Mouse (Mus musculus): ENCODE data around the gene Slc2a5. TPM values are rescaled to one million over a fixed set of nuclear protein-coding genes. Genes with fewer than 3 reads are reported as not detected.

The Slc2a5 gene
- polyA plus RNA-seq, 1 experiment from 2014 or later, result 8.1 TPM

- ATAC-seq (replicated peaks; ENCODE audit: low FRiP score, low read depth) (no peak), DNase-seq (ENCODE audit: low spot score) (no peak)
- no peaks in the 10 kb centered on the region for H3K4me1 ChIP-seq (replicated peaks; ENCODE audit: insufficient read depth, low read length)
- H3K27ac ChIP-seq, result no peak overlapping the region
- H3K9ac ChIP-seq (ENCODE audit: low read depth, low read length), result no peak overlapping the region
- H3K4me3 ChIP-seq (replicated peaks; ENCODE audit: low read depth, low read length), result no peak overlapping the region
- H3K9me3 ChIP-seq (replicated peaks; ENCODE audit: low read length), result no peaks in the 10 kb centered on the region
- H3K36me3 ChIP-seq (ENCODE audit: insufficient read depth, low read length), result no peaks in the 10 kb centered on the region
- H3K4me2 ChIP-seq (ENCODE audit: low read length), result no peak overlapping the region
- TF ChIP-seq CTCF (IDR thresholded peaks at IDR 0.05; ENCODE audit: low read depth), result no peak
- no peaks in the 10 kb centered on the region for H3K27me3 ChIP-seq (ENCODE audit: insufficient read depth, low read length)
- 78% methylated on average over 2 of the region's 2 CpGs for WGBS
These were observed 40.4 kb upstream of the Slc2a5 start for GRCm38 (mm10) chr4:150078646-150079045.

GRCm38 (mm10) chr4:150079244-150079643 lies 39.8 kb upstream of the Slc2a5 start:
- no peaks in the 10 kb centered on the region for H3K36me3 ChIP-seq (ENCODE audit: insufficient read depth, low read length)
- no peak for ATAC-seq (replicated peaks; ENCODE audit: low FRiP score, low read depth)
- DNase-seq (ENCODE audit: low spot score), result no peak
- H3K9me3 ChIP-seq (replicated peaks; ENCODE audit: low read length), result no peaks in the 10 kb centered on the region
- no peak overlapping the region for H3K4me2 ChIP-seq (ENCODE audit: low read length)
- 73% methylated on average over 7 of the region's 7 CpGs for WGBS
- H3K4me1 ChIP-seq (replicated peaks; ENCODE audit: insufficient read depth, low read length), result no peaks in the 10 kb centered on the region
- H3K27me3 ChIP-seq (ENCODE audit: insufficient read depth, low read length), result no peaks in the 10 kb centered on the region
- no peak overlapping the region for H3K4me3 ChIP-seq (replicated peaks; ENCODE audit: low read depth, low read length)
- no peak for TF ChIP-seq CTCF (IDR thresholded peaks at IDR 0.05; ENCODE audit: low read depth)
- no peak overlapping the region for H3K9ac ChIP-seq (ENCODE audit: low read depth, low read length)
- no peak overlapping the region for H3K27ac ChIP-seq

- DNase-seq (ENCODE audit: low spot score), result peak; percentile 79
These were observed 38.6 kb upstream of the Slc2a5 start for GRCm38 (mm10) chr4:150080330-150080967.

DNA sequence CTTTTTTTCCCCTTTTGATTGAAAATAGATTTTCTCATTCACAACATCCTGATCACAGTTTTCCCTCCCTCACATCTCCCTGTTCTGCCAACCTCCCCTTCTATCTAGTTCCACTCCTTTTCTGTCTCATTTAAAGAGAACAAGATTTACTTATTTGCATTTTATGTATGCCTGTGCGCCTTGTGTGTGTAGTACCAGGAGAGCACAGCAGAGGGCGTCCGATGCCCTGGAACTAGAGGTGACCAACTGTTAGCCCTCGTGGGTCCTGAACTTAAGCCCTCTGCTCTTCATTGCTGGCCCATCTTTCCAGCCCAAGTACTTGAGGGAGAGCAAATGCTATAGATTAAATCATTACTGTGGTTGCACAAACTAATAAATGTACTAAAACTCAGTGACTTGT lies 33.7 kb upstream of the Slc2a5 start:
- no peak for ATAC-seq (replicated peaks; ENCODE audit: low FRiP score, low read depth)
- Histone ChIP-seq H3K4me2 (ENCODE audit: low read length) (no peak overlapping the region), H3K27me3 (ENCODE audit: insufficient read depth, low read length) (no peaks in the 10 kb centered on the region), H3K9me3 (replicated peaks; ENCODE audit: low read length) (no peaks in the 10 kb centered on the region), H3K4me1 (replicated peaks; ENCODE audit: insufficient read depth, low read length) (peaks cover 11% of the 10 kb centered on the region; the same call in 1 of the 2 replicates), H3K36me3 (ENCODE audit: insufficient read depth, low read length) (no peaks in the 10 kb centered on the region), H3K27ac (no peak overlapping the region), H3K4me3 (replicated peaks; ENCODE audit: low read depth, low read length) (no peak overlapping the region), H3K9ac (ENCODE audit: low read depth, low read length) (no peak overlapping the region)
- DNase-seq (ENCODE audit: low spot score), result no peak
- peak; percentile 47 for TF ChIP-seq CTCF (IDR thresholded peaks at IDR 0.05; ENCODE audit: low read depth)
- WGBS, result 82% methylated on average over 4 of the region's 4 CpGs

More at GRCm38 (mm10) chr4:150080330-150080967, 38.6 kb upstream of the Slc2a5 start:
- Histone ChIP-seq H3K4me1 (replicated peaks; ENCODE audit: insufficient read depth, low read length) (no peaks in the 10 kb centered on the region), H3K4me3 (replicated peaks; ENCODE audit: low read depth, low read length) (no peak overlapping the region), H3K9ac (ENCODE audit: low read depth, low read length) (no peak overlapping the region), H3K27me3 (ENCODE audit: insufficient read depth, low read length) (no peaks in the 10 kb centered on the region), H3K27ac (no peak overlapping the region), H3K36me3 (ENCODE audit: insufficient read depth, low read length) (no peaks in the 10 kb centered on the region), H3K9me3 (replicated peaks; ENCODE audit: low read length) (no peaks in the 10 kb centered on the region), H3K4me2 (ENCODE audit: low read length) (no peak overlapping the region)
- no peak for ATAC-seq (replicated peaks; ENCODE audit: low FRiP score, low read depth)
- WGBS, result 72% methylated on average over 11 of the region's 11 CpGs
- no peak for TF ChIP-seq CTCF (IDR thresholded peaks at IDR 0.05; ENCODE audit: low read depth)

GRCm38 (mm10) chr4:150086841-150087160 lies 32.3 kb upstream of the Slc2a5 start:
- peak overlapping the region; percentile 58 for H3K4me3 ChIP-seq (replicated peaks; ENCODE audit: low read depth, low read length)
- H3K4me1 ChIP-seq (replicated peaks; ENCODE audit: insufficient read depth, low read length), result peaks cover 11% of the 10 kb centered on the region; the same call in 1 of the 2 replicates
- no peak overlapping the region for H3K9ac ChIP-seq (ENCODE audit: low read depth, low read length)
- 4% methylated on average over 7 of the region's 7 CpGs for WGBS
- no peaks in the 10 kb centered on the region for H3K9me3 ChIP-seq (replicated peaks; ENCODE audit: low read length)
- H3K4me2 ChIP-seq (ENCODE audit: low read length), result peak overlapping the region; percentile 100
- no peaks in the 10 kb centered on the region for H3K27me3 ChIP-seq (ENCODE audit: insufficient read depth, low read length)
- no peak for ATAC-seq (replicated peaks; ENCODE audit: low FRiP score, low read depth)
- TF ChIP-seq CTCF (IDR thresholded peaks at IDR 0.05; ENCODE audit: low read depth), result no peak
- no peak for DNase-seq (ENCODE audit: low spot score)
- no peaks in the 10 kb centered on the region for H3K36me3 ChIP-seq (ENCODE audit: insufficient read depth, low read length)
- H3K27ac ChIP-seq, result no peak overlapping the region; the same call in 1 of the 2 replicates

- H3K9ac ChIP-seq (ENCODE audit: low read depth, low read length), result peak within 1 kb of the TSS; percentile 67
- H3K4me3 ChIP-seq (replicated peaks; ENCODE audit: low read depth, low read length), result peak within 1 kb of the TSS; percentile 58
- H3K4me1 ChIP-seq (replicated peaks; ENCODE audit: insufficient read depth, low read length), result peaks cover 11% of the 10 kb centered on the region; the same call in 1 of the 2 replicates
- ATAC-seq (replicated peaks; ENCODE audit: low FRiP score, low read depth) (peak; percentile 92), DNase-seq (ENCODE audit: low spot score) (peak; percentile 97)
- peak within 1 kb of the TSS; percentile 100 for H3K4me2 ChIP-seq (ENCODE audit: low read length)
- peak; percentile 43; the same call in 1 of the 2 replicates for TF ChIP-seq CTCF (IDR thresholded peaks at IDR 0.05; ENCODE audit: low read depth)
- no peaks in the 10 kb centered on the region for H3K27me3 ChIP-seq (ENCODE audit: insufficient read depth, low read length)
- no peaks in the 10 kb centered on the region for H3K9me3 ChIP-seq (replicated peaks; ENCODE audit: low read length)
- no peaks in the 10 kb centered on the region for H3K36me3 ChIP-seq (ENCODE audit: insufficient read depth, low read length)
- WGBS, result 0% methylated on average over 48 of the region's 56 CpGs
- peak within 1 kb of the TSS; percentile 58 for H3K27ac ChIP-seq
These were observed 31.8 kb upstream of the Slc2a5 start, which contains the start of gene Gpr157 for GRCm38 (mm10) chr4:150087161-150087889. TSS of gene Gpr157 (plus strand) at chr4:150087365.

All from kidney, postnatal 0 days (tissue).